Mouse (Mus musculus): ENCODE data around the gene Vtcn1. TPM values are rescaled to one million over a fixed set of nuclear protein-coding genes. Genes with fewer than 3 reads are reported as not detected.
A peak's percentile ranks its signal among the peaks of the same experiment; 100 is the strongest.

Gene Vtcn1
- polyA plus RNA-seq, 1 experiment from 2014 or later, result 1.8 TPM

- no peak for ATAC-seq
- no peak for TF ChIP-seq CTCF (IDR thresholded peaks at IDR 0.05)
- DNase-seq (ENCODE audit: low read depth, low spot score), result no peak
- H3K27me3 ChIP-seq, result no peaks in the 10 kb centered on the region
- CTCF ChIA-PET, result interaction anchor here (0.9 to 1.8 kb wide), 4 partner anchors 10 to 164 kb away, joined by 3 to 8 read pairs (median 4); no protein-coding TSS in a partner anchor
- in situ Hi-C loops (cut with MboI; ENCODE audit: low pct_unique_long_range_greater_than_20kb), result no loop called here
- POLR2A ChIA-PET, result interaction anchor here (0.6 kb wide), 1 partner anchor 154 kb away, joined by 6 read pairs; no protein-coding TSS in a partner anchor
Observed at GRCm38 (mm10) chr3:100932077-100932944, 107.1 kb downstream of the Vtcn1 start.

DNA sequence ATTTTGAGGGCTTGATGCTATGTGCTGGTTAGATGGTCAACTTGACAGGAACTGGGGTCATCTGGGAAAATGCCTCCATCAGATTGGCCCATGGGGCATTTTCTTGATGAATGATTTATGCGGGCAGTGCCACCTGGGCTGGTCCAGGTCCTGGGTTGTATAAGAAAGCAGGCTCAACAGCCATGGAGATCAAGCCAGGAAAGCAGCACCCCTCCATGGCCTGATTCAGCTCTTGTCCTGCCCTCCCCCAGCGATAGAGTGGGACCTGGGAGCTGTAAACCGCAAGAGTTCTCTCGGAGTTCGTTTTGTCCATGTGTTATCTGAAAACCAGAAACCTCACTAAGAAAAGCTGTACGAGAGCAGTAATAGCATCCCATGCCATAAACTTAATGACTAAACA lies 110.3 kb downstream of the Vtcn1 start:
- TF ChIP-seq CTCF (IDR thresholded peaks at IDR 0.05), result no peak
- H3K27me3 ChIP-seq, result no peaks in the 10 kb centered on the region
- DNase-seq (ENCODE audit: low read depth, low spot score) (no peak), ATAC-seq (no peak)
- ChIA-PET CTCF (interaction anchor here (0.6 to 1.4 kb wide), 2 partner anchors 12 to 19 kb away, joined by 3 read pairs; no protein-coding TSS in a partner anchor), POLR2A (interaction anchor here (1.4 kb wide), 1 partner anchor 11 kb away, joined by 3 read pairs; no protein-coding TSS in a partner anchor)
- in situ Hi-C loops (cut with MboI; ENCODE audit: low pct_unique_long_range_greater_than_20kb), result no loop called here

GRCm38 (mm10) chr3:100936201-100936600 lies 110.9 kb downstream of the Vtcn1 start:
- DNase-seq (ENCODE audit: low read depth, low spot score) (no peak), ATAC-seq (no peak)
- in situ Hi-C loops (cut with MboI; ENCODE audit: low pct_unique_long_range_greater_than_20kb), result no loop called here
- no peak for TF ChIP-seq CTCF (IDR thresholded peaks at IDR 0.05)
- POLR2A ChIA-PET, result no interaction called here
- CTCF ChIA-PET, result interaction anchor here (0.6 to 1.6 kb wide), 3 partner anchors 9 to 19 kb away, joined by 3 to 4 read pairs (median 3); no protein-coding TSS in a partner anchor
- H3K27me3 ChIP-seq, result no peaks in the 10 kb centered on the region

- no peak for TF ChIP-seq CTCF (IDR thresholded peaks at IDR 0.05)
- ChIA-PET POLR2A (no interaction called here), CTCF (no interaction called here)
- no peaks in the 10 kb centered on the region for H3K27me3 ChIP-seq
- ATAC-seq, result no peak
- DNase-seq (ENCODE audit: low read depth, low spot score), result no peak
- in situ Hi-C loops (cut with MboI; ENCODE audit: low pct_unique_long_range_greater_than_20kb), result no loop called here
Observed at GRCm38 (mm10) chr3:100938211-100938610, 113.0 kb downstream of the Vtcn1 start.

DNA sequence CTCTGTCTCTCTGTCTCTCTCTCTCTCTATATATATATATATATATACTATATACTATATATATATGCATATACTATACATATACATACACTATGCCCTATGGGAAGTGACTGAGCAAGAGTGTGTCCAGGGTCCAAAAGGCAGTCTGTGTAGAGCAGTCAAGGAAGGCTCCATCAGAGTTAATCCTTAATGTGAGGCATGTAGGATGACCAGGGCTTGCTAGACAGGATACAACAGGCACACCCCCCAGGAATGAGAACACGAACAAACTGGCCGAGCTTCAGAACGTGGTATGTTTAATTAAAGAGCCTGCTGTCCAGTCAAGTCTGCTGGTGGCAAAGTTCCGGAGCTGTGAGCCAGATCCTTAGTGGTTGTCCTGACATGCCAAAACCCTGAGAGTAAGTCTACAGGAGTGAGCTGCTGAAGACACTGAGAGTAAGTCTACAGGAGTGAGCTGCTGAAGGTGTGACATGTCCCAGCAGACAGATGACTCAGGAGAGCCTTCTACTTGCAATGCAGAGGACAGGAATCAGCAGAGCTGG lies 115.3 kb downstream of the Vtcn1 start:
- H3K27me3 ChIP-seq, result no peaks in the 10 kb centered on the region
- in situ Hi-C loops (cut with MboI; ENCODE audit: low pct_unique_long_range_greater_than_20kb), result no loop called here
- ChIA-PET POLR2A (interaction anchor here (0.6 to 1.2 kb wide), 2 partner anchors 14 to 19 kb away, joined by 3 to 4 read pairs; no protein-coding TSS in a partner anchor), CTCF (interaction anchor here (0.5 to 4.5 kb wide), 10 partner anchors 10 to 336 kb away, joined by 3 to 20 read pairs (median 4); no protein-coding TSS in a partner anchor)
- no peak for TF ChIP-seq CTCF (IDR thresholded peaks at IDR 0.05)
- ATAC-seq (peak; percentile 24), DNase-seq (ENCODE audit: low read depth, low spot score) (peak; percentile 77)

Other genes with a start within 250 kb of the Vtcn1 start
- gene Man1a2, start 140.0 kb upstream of the Vtcn1 start, polyA plus RNA-seq (2021), result 83.6 TPM
- gene Trim45, start 96.7 kb downstream of the Vtcn1 start, polyA plus RNA-seq (2021), result 12.6 TPM
- gene Ttf2, start 144.2 kb downstream of the Vtcn1 start, polyA plus RNA-seq (2021), result 29.6 TPM
- not detected for gene Cd101, start 204.1 kb downstream of the Vtcn1 start, polyA plus RNA-seq (2021)